Mouse (Mus musculus): ENCODE measurements around the gene Parvg. TPM values are rescaled to one million over a fixed set of nuclear protein-coding genes. Genes with fewer than 3 reads are reported as not detected.

Parvg gene
- polyA plus RNA-seq, 1 experiment, result 1.4 TPM

GRCm38 (mm10) chr15:84321544-84322174 lies 2.2 kb upstream of the Parvg start:
- H3K4me3 ChIP-seq (replicated peaks; ENCODE audit: insufficient read depth, low read depth, low read length), result no peak overlapping the region
- H3K27ac ChIP-seq (ENCODE audit: insufficient read depth, low read length), result no peak overlapping the region
- DNase-seq, result no peak
- 34% methylated on average over 8 of the region's 8 CpGs for WGBS
- no peak for TF ChIP-seq CTCF (IDR thresholded peaks at IDR 0.05; ENCODE audit: borderline replicate concordance, insufficient read depth, low read depth, low read length)
- TF ChIP-seq POLR2A (IDR thresholded peaks at IDR 0.05; ENCODE audit: borderline replicate concordance, insufficient read depth, low read length), result no peak
- no peaks in the 10 kb centered on the region; the same call in 1 of the 2 replicates for H3K27me3 ChIP-seq (ENCODE audit: control insufficient read depth, insufficient read depth, low read length)
- peaks cover 4% of the 10 kb centered on the region; the same call in 1 of the 2 replicates for H3K4me1 ChIP-seq (ENCODE audit: control insufficient read depth, insufficient read depth, low read length)

DNA sequence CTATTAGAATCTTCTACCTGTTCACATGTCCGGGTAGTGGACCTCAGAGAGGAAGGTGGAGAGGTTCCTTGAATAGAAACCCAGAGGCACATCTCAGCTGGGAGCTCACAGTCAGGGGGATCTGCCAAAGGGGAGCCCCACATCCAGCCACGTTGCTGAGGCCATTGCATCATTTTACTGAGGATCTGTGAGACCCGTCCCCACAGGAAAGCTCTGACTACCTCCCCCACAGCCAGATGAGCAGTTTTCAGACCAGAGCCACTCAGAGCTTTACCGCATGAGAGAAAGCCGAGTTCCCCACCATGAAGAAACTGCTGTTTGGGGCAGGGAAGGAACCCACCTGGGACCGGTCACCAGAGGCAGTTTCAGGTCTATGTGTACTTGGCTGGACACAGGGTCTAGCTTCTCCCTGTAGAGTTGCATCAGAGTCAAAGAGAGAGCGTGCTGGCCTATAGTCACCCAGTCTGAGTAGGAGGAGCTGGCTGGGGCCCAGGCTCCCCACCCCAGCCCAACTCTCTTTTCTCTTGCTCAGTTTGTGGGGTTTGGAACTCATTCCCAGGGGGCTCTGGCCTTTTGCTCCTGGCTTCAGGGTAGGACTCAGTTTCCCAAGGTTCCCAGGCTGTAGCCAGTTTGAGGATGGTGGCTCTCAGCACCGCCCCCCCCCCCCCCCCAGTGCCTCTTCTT lies 1.2 kb downstream of the Parvg start:
- H3K27ac ChIP-seq (ENCODE audit: insufficient read depth, low read length), result no peak overlapping the region
- DNase-seq, result no peak
- TF ChIP-seq CTCF (IDR thresholded peaks at IDR 0.05; ENCODE audit: borderline replicate concordance, insufficient read depth, low read depth, low read length) (no peak), POLR2A (IDR thresholded peaks at IDR 0.05; ENCODE audit: borderline replicate concordance, insufficient read depth, low read length) (no peak)
- H3K27me3 ChIP-seq (ENCODE audit: control insufficient read depth, insufficient read depth, low read length), result no peaks in the 10 kb centered on the region; the same call in 1 of the 2 replicates
- peaks cover 4% of the 10 kb centered on the region; the same call in 1 of the 2 replicates for H3K4me1 ChIP-seq (ENCODE audit: control insufficient read depth, insufficient read depth, low read length)
- no peak overlapping the region for H3K4me3 ChIP-seq (replicated peaks; ENCODE audit: insufficient read depth, low read depth, low read length)
- WGBS, result 83% methylated on average over 8 of the region's 8 CpGs

GRCm38 (mm10) chr15:84325736-84326135 lies 1.9 kb downstream of the Parvg start:
- no peak for DNase-seq
- Histone ChIP-seq H3K27ac (ENCODE audit: insufficient read depth, low read length) (no peak overlapping the region), H3K27me3 (ENCODE audit: control insufficient read depth, insufficient read depth, low read length) (no peaks in the 10 kb centered on the region; the same call in 1 of the 2 replicates), H3K4me3 (replicated peaks; ENCODE audit: insufficient read depth, low read depth, low read length) (no peak overlapping the region), H3K4me1 (ENCODE audit: control insufficient read depth, insufficient read depth, low read length) (peaks cover 4% of the 10 kb centered on the region; the same call in 1 of the 2 replicates)
- no peak for TF ChIP-seq POLR2A (IDR thresholded peaks at IDR 0.05; ENCODE audit: borderline replicate concordance, insufficient read depth, low read length)
- TF ChIP-seq CTCF (IDR thresholded peaks at IDR 0.05; ENCODE audit: borderline replicate concordance, insufficient read depth, low read depth, low read length), result no peak
- WGBS, result 58% methylated on average over 12 of the region's 12 CpGs

DNA sequence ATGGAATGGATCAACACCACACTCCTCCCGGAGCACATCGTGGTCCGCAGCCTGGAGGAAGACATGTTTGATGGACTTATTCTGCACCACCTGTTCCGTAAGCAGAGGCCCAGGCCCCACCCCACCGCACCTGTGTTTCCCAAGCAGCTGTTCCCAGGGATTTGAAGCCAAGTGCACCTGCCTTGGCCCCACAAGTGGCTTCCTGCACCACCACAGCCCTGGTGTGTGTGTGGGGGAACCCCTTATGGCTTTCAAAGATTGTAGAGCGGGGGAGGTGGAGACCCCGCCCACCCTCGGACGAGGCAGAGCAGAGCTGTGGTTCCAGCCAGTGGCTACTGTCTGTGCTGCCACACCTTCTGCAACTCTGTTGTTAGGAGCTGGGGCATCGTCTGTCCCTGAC lies 5.0 kb downstream of the Parvg start:
- no peaks in the 10 kb centered on the region for H3K27me3 ChIP-seq (ENCODE audit: control insufficient read depth, insufficient read depth, low read length)
- H3K4me3 ChIP-seq (replicated peaks; ENCODE audit: insufficient read depth, low read depth, low read length), result no peak overlapping the region
- TF ChIP-seq CTCF (IDR thresholded peaks at IDR 0.05; ENCODE audit: borderline replicate concordance, insufficient read depth, low read depth, low read length) (no peak), POLR2A (IDR thresholded peaks at IDR 0.05; ENCODE audit: borderline replicate concordance, insufficient read depth, low read length) (no peak)
- H3K27ac ChIP-seq (ENCODE audit: insufficient read depth, low read length), result no peak overlapping the region
- DNase-seq, result no peak
- WGBS, result 88% methylated on average over 10 of the region's 10 CpGs
- H3K4me1 ChIP-seq (ENCODE audit: control insufficient read depth, insufficient read depth, low read length), result no peaks in the 10 kb centered on the region

- Histone ChIP-seq H3K27me3 (ENCODE audit: control insufficient read depth, insufficient read depth, low read length) (no peaks in the 10 kb centered on the region), H3K4me1 (ENCODE audit: control insufficient read depth, insufficient read depth, low read length) (no peaks in the 10 kb centered on the region), H3K4me3 (replicated peaks; ENCODE audit: insufficient read depth, low read depth, low read length) (no peak overlapping the region), H3K27ac (ENCODE audit: insufficient read depth, low read length) (no peak overlapping the region)
- no peak for DNase-seq
- TF ChIP-seq POLR2A (IDR thresholded peaks at IDR 0.05; ENCODE audit: borderline replicate concordance, insufficient read depth, low read length) (no peak), CTCF (IDR thresholded peaks at IDR 0.05; ENCODE audit: borderline replicate concordance, insufficient read depth, low read depth, low read length) (no peak)
- WGBS, result 81% methylated on average over 8 of the region's 8 CpGs
Measured at GRCm38 (mm10) chr15:84329940-84330339, 6.1 kb downstream of the Parvg start.

GRCm38 (mm10) chr15:84331066-84331612 lies 7.3 kb downstream of the Parvg start:
- 77% methylated on average over 4 of the region's 4 CpGs for WGBS
- no peaks in the 10 kb centered on the region for H3K4me1 ChIP-seq (ENCODE audit: control insufficient read depth, insufficient read depth, low read length)
- no peak overlapping the region for H3K27ac ChIP-seq (ENCODE audit: insufficient read depth, low read length)
- no peak for DNase-seq
- H3K4me3 ChIP-seq (replicated peaks; ENCODE audit: insufficient read depth, low read depth, low read length), result no peak overlapping the region
- H3K27me3 ChIP-seq (ENCODE audit: control insufficient read depth, insufficient read depth, low read length), result no peaks in the 10 kb centered on the region
- TF ChIP-seq POLR2A (IDR thresholded peaks at IDR 0.05; ENCODE audit: borderline replicate concordance, insufficient read depth, low read length), result no peak
- no peak for TF ChIP-seq CTCF (IDR thresholded peaks at IDR 0.05; ENCODE audit: borderline replicate concordance, insufficient read depth, low read depth, low read length)

DNA sequence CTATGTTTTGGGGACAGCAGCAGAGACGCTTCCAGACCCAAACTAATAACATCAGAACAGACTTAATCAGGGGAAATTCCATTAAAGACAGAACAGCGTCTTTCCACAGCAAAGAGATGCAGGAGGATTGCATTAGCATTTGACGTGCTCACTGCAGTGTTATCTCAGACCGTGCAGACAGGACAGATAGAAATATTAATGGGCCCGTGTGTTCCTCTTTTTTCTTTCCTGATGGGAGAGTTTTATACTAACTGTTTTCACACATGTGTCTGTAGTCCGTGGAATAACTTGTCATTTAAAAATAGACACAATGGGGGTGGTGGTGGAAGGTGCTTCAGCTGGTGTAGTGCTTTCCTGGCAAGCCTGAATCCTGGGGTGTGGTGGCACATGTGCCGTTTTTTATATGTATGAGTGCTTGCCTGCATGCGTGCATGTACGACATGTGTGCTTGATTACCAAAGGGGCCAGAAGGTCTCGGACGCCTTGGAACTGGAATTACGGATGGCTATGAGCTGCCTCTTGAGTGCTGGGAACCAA lies 12.5 kb downstream of the Parvg start:
- 81% methylated on average over 12 of the region's 12 CpGs for WGBS
- TF ChIP-seq CTCF (IDR thresholded peaks at IDR 0.05; ENCODE audit: borderline replicate concordance, insufficient read depth, low read depth, low read length) (no peak), POLR2A (IDR thresholded peaks at IDR 0.05; ENCODE audit: borderline replicate concordance, insufficient read depth, low read length) (no peak)
- Histone ChIP-seq H3K27ac (ENCODE audit: insufficient read depth, low read length) (no peak overlapping the region), H3K4me3 (replicated peaks; ENCODE audit: insufficient read depth, low read depth, low read length) (no peak overlapping the region), H3K4me1 (ENCODE audit: control insufficient read depth, insufficient read depth, low read length) (no peaks in the 10 kb centered on the region), H3K27me3 (ENCODE audit: control insufficient read depth, insufficient read depth, low read length) (no peaks in the 10 kb centered on the region)
- DNase-seq, result no peak

Data from cerebellum, adult 2 months (tissue).